Mouse (Mus musculus) forebrain, embryonic 15.5 days (tissue): ENCODE data around the gene Rpl11. TPM values are rescaled to one million over a fixed set of nuclear protein-coding genes. Genes with fewer than 3 reads are reported as not detected.

ENCODE experiments used
- ATAC-seq: fragments of 200-750 bp; cut with Nextera tagmentation; replicated peaks from 2 replicates; pipeline ENCODE4 v1.8.0; 2017; ENCODE audit warnings: mild to moderate bottlenecking, moderate TSS enrichment, moderate library complexity
- H3K27ac ChIP-seq: fragments of 300-500 bp; sonication (generic); replicated peaks from 2 replicates; pipeline ENCODE4 v1.5.1; 2015; ENCODE audit warnings: mild to moderate bottlenecking, inconsistent platforms
- H3K27me3 ChIP-seq: fragments of 300-500 bp; sonication (generic); 2 replicates; pipeline ENCODE4 v1.6.1; 2015; ENCODE audit warnings: inconsistent platforms
- H3K36me3 ChIP-seq: fragments of 300-500 bp; sonication (generic); 2 replicates; pipeline ENCODE4 v1.6.1; 2015; ENCODE audit warnings: mild to moderate bottlenecking, inconsistent platforms
- H3K4me1 ChIP-seq: fragments of 300-500 bp; sonication (generic); 2 replicates; pipeline ENCODE4 v1.6.1; 2015; ENCODE audit warnings: inconsistent platforms
- H3K4me2 ChIP-seq: fragments of 300-500 bp; sonication (generic); replicated peaks from 2 replicates; pipeline ENCODE4 v1.6.1; 2015; ENCODE audit warnings: mild to moderate bottlenecking, inconsistent platforms
- H3K4me3 ChIP-seq: fragments of 300-500 bp; sonication (generic); 2 replicates; pipeline ENCODE4 v1.5.1; 2015; ENCODE audit warnings: mild to moderate bottlenecking, inconsistent platforms
- H3K9ac ChIP-seq: fragments of 300-500 bp; sonication (generic); replicated peaks from 2 replicates; pipeline ENCODE4 v1.6.1; 2015; ENCODE audit warnings: mild to moderate bottlenecking, inconsistent platforms
- H3K9me3 ChIP-seq: fragments of 300-500 bp; sonication (generic); 2 replicates; pipeline ENCODE4 v1.6.1; 2016; ENCODE audit warnings: inconsistent platforms
- WGBS: fragments of 180-500 bp; shearing (Covaris S2); methylation state at CpG from one replicate; pipeline ENCODE4 v1.1.7; 2015; ENCODE audit warnings: mixed read lengths; 5-methylcytosine and 5-hydroxymethylcytosine counted together
- polyA plus RNA-seq: library from polyadenylated mRNA; unstranded; fragments of >200 nt; fragmentation: Nextera tagmentation; extraction: Ambion mirVana; gene quantifications from 2 replicates; pipeline ENCODE4 v1.2.1, GENCODE M21; 2015

The Rpl11 gene
- polyA plus RNA-seq, 1 experiment from 2014 or later: 302 TPM

- no peaks in the 10 kb centered on the region for H3K27me3 ChIP-seq
- no peak overlapping the region for H3K9ac ChIP-seq
- H3K36me3 ChIP-seq: peaks cover 70% of the 10 kb centered on the region
- H3K4me1 ChIP-seq: no peaks in the 10 kb centered on the region
- H3K4me2 ChIP-seq: no peak overlapping the region
- no peak for ATAC-seq
- WGBS: 88% methylated on average over 4 of the region's 4 CpGs
- H3K9me3 ChIP-seq: no peaks in the 10 kb centered on the region
- no peak overlapping the region for H3K4me3 ChIP-seq
- H3K27ac ChIP-seq: no peak overlapping the region
Observed at GRCm38 (mm10) chr4:136010586-136010985, 42.6 kb downstream of the Rpl11 start.

GRCm38 (mm10) chr4:136008782-136009447, 44.3 kb downstream of the Rpl11 start:
- Histone ChIP-seq H3K27ac (no peak overlapping the region), H3K9ac (no peak overlapping the region), H3K4me1 (no peaks in the 10 kb centered on the region), H3K36me3 (peaks cover 86% of the 10 kb centered on the region), H3K4me2 (no peak overlapping the region), H3K9me3 (no peaks in the 10 kb centered on the region), H3K4me3 (no peak overlapping the region), H3K27me3 (no peaks in the 10 kb centered on the region)
- 93% methylated on average over 8 of the region's 8 CpGs for WGBS
- ATAC-seq: no peak

- Histone ChIP-seq H3K9me3 (no peaks in the 10 kb centered on the region), H3K4me2 (no peak overlapping the region), H3K27me3 (no peaks in the 10 kb centered on the region), H3K4me1 (no peaks in the 10 kb centered on the region), H3K36me3 (peaks cover 90% of the 10 kb centered on the region), H3K4me3 (no peak overlapping the region), H3K27ac (no peak overlapping the region), H3K9ac (no peak overlapping the region)
- no peak for ATAC-seq
- WGBS: 96% methylated on average over 3 of the region's 3 CpGs
Observed at GRCm38 (mm10) chr4:136006821-136007220, 46.4 kb downstream of the Rpl11 start.

GRCm38 (mm10) chr4:136004921-136005320, 48.3 kb downstream of the Rpl11 start:
- peaks cover 75% of the 10 kb centered on the region for H3K36me3 ChIP-seq
- H3K4me3 ChIP-seq: no peak overlapping the region
- H3K27ac ChIP-seq: no peak overlapping the region
- ATAC-seq: no peak
- H3K9me3 ChIP-seq: no peaks in the 10 kb centered on the region
- H3K27me3 ChIP-seq: no peaks in the 10 kb centered on the region
- no peak overlapping the region for H3K9ac ChIP-seq
- H3K4me1 ChIP-seq: no peaks in the 10 kb centered on the region
- no peak overlapping the region for H3K4me2 ChIP-seq
- WGBS: 90% methylated on average over 2 of the region's 2 CpGs

- H3K36me3 ChIP-seq: peaks cover 68% of the 10 kb centered on the region
- no peak overlapping the region for H3K4me2 ChIP-seq
- ATAC-seq: no peak
- H3K9ac ChIP-seq: no peak overlapping the region
- WGBS: 83% methylated on average over 5 of the region's 5 CpGs
- H3K27ac ChIP-seq: no peak overlapping the region
- no peaks in the 10 kb centered on the region for H3K9me3 ChIP-seq
- no peak overlapping the region for H3K4me3 ChIP-seq
- H3K4me1 ChIP-seq: no peaks in the 10 kb centered on the region
- no peaks in the 10 kb centered on the region for H3K27me3 ChIP-seq
Observed at GRCm38 (mm10) chr4:136004107-136004675, 49.0 kb downstream of the Rpl11 start.

- no peak for ATAC-seq
- WGBS: 86% methylated on average over 4 of the region's 4 CpGs
Observed at GRCm38 (mm10) chr4:135995118-135995517, 58.1 kb downstream of the Rpl11 start.

GRCm38 (mm10) chr4:135993941-135994340, 59.3 kb downstream of the Rpl11 start:
- Histone ChIP-seq H3K9me3 (no peaks in the 10 kb centered on the region), H3K4me2 (no peak overlapping the region), H3K9ac (no peak overlapping the region), H3K4me3 (no peak overlapping the region), H3K4me1 (no peaks in the 10 kb centered on the region), H3K27me3 (no peaks in the 10 kb centered on the region), H3K36me3 (no peaks in the 10 kb centered on the region), H3K27ac (no peak overlapping the region)
- WGBS: 95% methylated on average over 6 of the region's 6 CpGs
- no peak for ATAC-seq

More at GRCm38 (mm10) chr4:135995118-135995517, 58.1 kb downstream of the Rpl11 start:
- no peak overlapping the region for H3K4me3 ChIP-seq
- no peak overlapping the region for H3K4me2 ChIP-seq
- no peaks in the 10 kb centered on the region for H3K9me3 ChIP-seq
- H3K36me3 ChIP-seq: no peaks in the 10 kb centered on the region
- H3K9ac ChIP-seq: no peak overlapping the region
- H3K4me1 ChIP-seq: no peaks in the 10 kb centered on the region
- H3K27ac ChIP-seq: no peak overlapping the region
- no peaks in the 10 kb centered on the region for H3K27me3 ChIP-seq

- peak; percentile 11; the same call in 1 of the 2 replicates for ATAC-seq
- Histone ChIP-seq H3K4me2 (peak overlapping the region; percentile 93), H3K36me3 (peaks cover 9% of the 10 kb centered on the region; the same call in 1 of the 2 replicates), H3K9ac (peak overlapping the region; percentile 91), H3K9me3 (no peaks in the 10 kb centered on the region), H3K4me1 (peaks cover 21% of the 10 kb centered on the region), H3K4me3 (peak overlapping the region; percentile 85), H3K27ac (peak overlapping the region; percentile 91), H3K27me3 (no peaks in the 10 kb centered on the region)
- 71% methylated on average over 9 of the region's 9 CpGs for WGBS
Observed at GRCm38 (mm10) chr4:135987714-135988113, 65.5 kb downstream of the Rpl11 start.

GRCm38 (mm10) chr4:135986943-135987710, 66.1 kb downstream of the Rpl11 start, which contains the start of gene Pithd1:
Pithd1 (minus strand) TSS chr4:135987264.
- H3K4me2 ChIP-seq: peak within 1 kb of the TSS; percentile 93
- H3K9me3 ChIP-seq: no peaks in the 10 kb centered on the region
- H3K4me1 ChIP-seq: peaks cover 21% of the 10 kb centered on the region
- H3K27ac ChIP-seq: peak within 1 kb of the TSS; percentile 91
- peak within 1 kb of the TSS; percentile 91 for H3K9ac ChIP-seq
- H3K36me3 ChIP-seq: peaks cover 9% of the 10 kb centered on the region; the same call in 1 of the 2 replicates
- H3K4me3 ChIP-seq: peak within 1 kb of the TSS; percentile 85
- under 1% methylated on average over 79 of the region's 81 CpGs for WGBS
- peak; percentile 93 for ATAC-seq
- no peaks in the 10 kb centered on the region for H3K27me3 ChIP-seq

GRCm38 (mm10) chr4:135986301-135986942, 66.8 kb downstream of the Rpl11 start:
- peaks cover 21% of the 10 kb centered on the region for H3K4me1 ChIP-seq
- peaks cover 9% of the 10 kb centered on the region; the same call in 1 of the 2 replicates for H3K36me3 ChIP-seq
- no peak for ATAC-seq
- WGBS: 5% methylated on average over 23 of the region's 23 CpGs
- H3K27ac ChIP-seq: peak overlapping the region; percentile 91
- H3K27me3 ChIP-seq: no peaks in the 10 kb centered on the region
- peak overlapping the region; percentile 85 for H3K4me3 ChIP-seq
- H3K9me3 ChIP-seq: no peaks in the 10 kb centered on the region
- H3K4me2 ChIP-seq: peak overlapping the region; percentile 93
- peak overlapping the region; percentile 91 for H3K9ac ChIP-seq

GRCm38 (mm10) chr4:135985769-135986168, 67.5 kb downstream of the Rpl11 start:
- WGBS: 92% methylated on average over 7 of the region's 7 CpGs
- H3K9ac ChIP-seq: no peak overlapping the region

More at GRCm38 (mm10) chr4:135985769-135986168, 67.5 kb downstream of the Rpl11 start:
- Histone ChIP-seq H3K9me3 (no peaks in the 10 kb centered on the region), H3K4me1 (peaks cover 21% of the 10 kb centered on the region), H3K4me2 (peak overlapping the region; percentile 93), H3K27me3 (no peaks in the 10 kb centered on the region), H3K4me3 (peak overlapping the region; percentile 85), H3K27ac (no peak overlapping the region), H3K36me3 (peaks cover 14% of the 10 kb centered on the region; the same call in 1 of the 2 replicates)
- no peak for ATAC-seq
